Mouse (Mus musculus) inflammation-experienced regulatory T-cells, adult 6 months (primary cell): ENCODE results near the gene Ddah1. TPM values are rescaled to one million over a fixed set of nuclear protein-coding genes. Genes with fewer than 3 reads are reported as not detected.

Experiments used
- ATAC-seq: one replicate; pipeline ENCODE4 v1.8.0; 2017
- polyA plus RNA-seq, 3 experiments: library from polyadenylated mRNA; unstranded; fragments of 100-300 nt; shearing (Covaris generic); gene quantifications; one replicate each; pipeline ENCODE4 v1.2.1; 2017

Gene Ddah1
- polyA plus RNA-seq, 3 experiments from 2014 or later = 0.15 TPM; not detected in 2

GRCm38 (mm10) chr3:145768439-145768838 is 10.0 kb downstream of the Ddah1 start:
- ATAC-seq = no peak

- ATAC-seq = no peak
These were observed 14.9 kb downstream of the Ddah1 start for GRCm38 (mm10) chr3:145773384-145773783.

- no peak for ATAC-seq
These were observed 15.9 kb downstream of the Ddah1 start for GRCm38 (mm10) chr3:145774336-145774735.

DNA sequence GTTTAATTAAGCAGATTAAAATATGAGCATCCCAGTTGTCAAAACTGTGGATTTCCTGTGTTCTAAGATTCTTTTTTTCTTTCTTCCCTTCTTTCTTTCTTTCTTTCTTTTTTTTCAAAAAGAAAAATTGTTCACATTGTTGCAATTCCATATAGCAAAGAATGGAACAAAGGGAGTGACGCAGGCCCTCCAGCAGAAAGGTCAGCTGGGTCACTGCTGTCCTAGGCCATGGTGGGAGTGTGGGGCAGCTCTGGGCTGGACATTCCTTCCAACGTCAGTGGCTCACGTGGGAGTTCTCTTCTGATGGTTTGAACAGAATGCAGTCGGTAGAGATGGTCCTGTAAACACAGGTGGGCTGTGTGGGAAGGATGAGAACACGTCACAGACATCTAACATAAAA is 16.8 kb downstream of the Ddah1 start:
- no peak for ATAC-seq

DNA sequence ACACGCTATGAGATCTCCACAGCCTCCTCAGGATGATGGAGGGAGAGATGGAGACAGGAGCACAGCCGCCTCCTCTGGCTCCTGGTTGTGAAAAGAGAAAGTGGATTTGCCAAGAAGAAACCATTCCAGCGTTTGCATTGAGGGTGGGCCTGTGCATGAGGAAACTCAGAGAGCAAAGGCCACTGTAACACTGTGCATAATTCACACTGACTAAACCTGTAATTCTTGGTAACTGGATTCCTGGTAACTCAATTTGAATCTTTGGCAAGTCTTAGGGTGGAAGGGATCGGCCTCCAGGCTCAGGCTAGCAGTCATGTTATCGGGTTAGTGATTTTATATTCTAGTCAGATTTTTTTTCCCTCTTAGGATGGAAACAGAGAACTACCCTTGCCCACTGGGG is 17.4 kb downstream of the Ddah1 start:
- ATAC-seq = no peak

- no peak for ATAC-seq
These were observed 18.5 kb downstream of the Ddah1 start for GRCm38 (mm10) chr3:145777006-145777405.

DNA sequence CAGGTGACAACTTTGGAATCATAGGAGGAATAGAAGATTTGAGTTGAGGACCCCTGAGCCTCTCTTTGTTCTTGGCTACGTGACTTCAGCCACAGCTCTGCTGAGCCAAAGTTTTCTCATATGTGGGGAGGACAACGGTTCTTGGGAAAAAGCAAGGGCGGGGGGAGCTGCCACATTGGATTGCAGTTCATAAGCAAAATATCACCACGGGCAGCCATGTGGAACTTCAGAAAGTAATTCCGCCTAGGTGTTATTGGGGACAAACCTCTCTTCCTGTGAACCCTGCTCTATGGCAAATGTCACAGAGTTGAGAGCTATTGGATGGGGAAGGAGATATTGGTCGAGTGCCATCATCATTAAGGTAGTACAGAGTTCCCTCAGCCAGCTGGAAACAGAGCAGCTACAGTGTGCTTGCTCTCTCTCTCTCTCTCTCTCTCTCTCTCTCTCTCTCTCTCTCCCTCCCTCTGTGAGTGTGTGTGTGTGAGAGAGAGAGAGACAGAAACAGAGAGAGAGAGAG is 20.0 kb downstream of the Ddah1 start:
- no peak for ATAC-seq

GRCm38 (mm10) chr3:145779279-145779973 is 21.0 kb downstream of the Ddah1 start:
- no peak for ATAC-seq

- no peak for ATAC-seq
These were observed 22.4 kb downstream of the Ddah1 start for GRCm38 (mm10) chr3:145780784-145781442.

- no peak for ATAC-seq
These were observed 26.8 kb downstream of the Ddah1 start for GRCm38 (mm10) chr3:145785244-145785643.

GRCm38 (mm10) chr3:145787303-145787702 is 28.8 kb downstream of the Ddah1 start:
- ATAC-seq = no peak

DNA sequence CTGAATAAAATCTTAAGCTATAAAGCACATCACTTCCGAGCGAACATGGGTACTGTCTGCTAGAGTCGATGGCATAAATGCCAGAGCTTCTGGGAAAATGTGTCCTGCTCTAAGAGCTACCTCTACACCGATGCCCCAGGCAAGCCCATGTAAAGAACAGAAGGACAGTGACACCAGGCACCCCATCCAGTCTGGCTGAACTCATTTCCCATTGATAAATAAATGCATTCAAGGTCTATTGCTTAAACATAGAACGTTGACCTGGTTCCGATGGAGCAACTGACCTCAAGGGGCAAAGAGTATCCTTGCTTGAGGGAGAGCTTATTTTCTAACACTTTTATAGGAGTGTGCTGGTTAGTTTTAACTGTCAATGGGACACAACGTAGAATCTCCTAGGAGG is 30.6 kb downstream of the Ddah1 start:
- no peak for ATAC-seq

- no peak for ATAC-seq
These were observed 31.8 kb downstream of the Ddah1 start for GRCm38 (mm10) chr3:145790233-145790632.

- ATAC-seq = no peak
These were observed 32.2 kb downstream of the Ddah1 start for GRCm38 (mm10) chr3:145790709-145791108.

GRCm38 (mm10) chr3:145794355-145794754 is 35.9 kb downstream of the Ddah1 start:
- no peak for ATAC-seq

- no peak for ATAC-seq
These were observed 37.4 kb downstream of the Ddah1 start for GRCm38 (mm10) chr3:145795896-145796295.

GRCm38 (mm10) chr3:145798042-145798441 is 39.6 kb downstream of the Ddah1 start:
- ATAC-seq = no peak

DNA sequence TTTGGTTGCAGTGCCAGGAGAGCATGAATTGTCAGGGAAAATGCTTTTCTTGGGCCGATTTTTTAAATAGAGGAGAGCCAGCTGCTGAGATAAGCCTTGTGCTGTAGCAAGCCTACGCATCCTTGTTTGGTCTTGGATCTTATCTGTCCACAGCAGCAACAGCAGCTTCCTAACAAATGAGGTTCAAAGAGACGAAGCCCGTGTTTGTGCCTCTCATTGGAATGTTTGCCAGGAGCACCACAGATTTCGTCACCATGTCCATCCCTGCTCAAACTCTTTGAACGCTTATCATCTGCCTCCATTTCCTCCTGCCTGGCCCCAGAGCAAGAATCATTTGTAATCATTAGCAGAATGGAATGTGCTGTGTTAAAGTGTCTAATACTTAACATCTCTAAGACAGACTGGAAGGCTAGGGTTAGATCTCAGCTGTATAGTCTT is 40.3 kb downstream of the Ddah1 start:
- ATAC-seq = no peak

DNA sequence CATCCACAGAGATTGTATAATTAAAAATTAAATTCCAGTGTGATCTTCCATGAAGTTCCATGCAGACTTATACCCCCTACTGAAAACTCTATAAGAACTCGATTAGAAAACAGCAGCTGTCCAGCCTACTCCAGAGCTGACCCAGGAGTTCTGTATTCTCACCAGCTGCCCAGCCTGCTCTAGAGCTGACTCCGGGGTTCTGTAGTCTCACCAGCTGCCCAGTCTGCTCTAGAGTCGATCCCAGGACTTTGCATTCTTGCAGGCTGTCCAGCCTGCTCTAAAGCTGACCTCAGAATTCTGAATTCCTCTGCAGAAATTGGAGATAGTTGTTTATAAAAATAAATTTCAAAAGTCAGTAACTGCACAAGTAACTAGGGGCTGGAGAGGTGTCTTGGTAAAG is 40.9 kb downstream of the Ddah1 start:
- ATAC-seq = no peak

- ATAC-seq = no peak
These were observed 43.6 kb downstream of the Ddah1 start for GRCm38 (mm10) chr3:145802106-145802505.

GRCm38 (mm10) chr3:145805848-145806247 is 47.4 kb downstream of the Ddah1 start:
- ATAC-seq = no peak

DNA sequence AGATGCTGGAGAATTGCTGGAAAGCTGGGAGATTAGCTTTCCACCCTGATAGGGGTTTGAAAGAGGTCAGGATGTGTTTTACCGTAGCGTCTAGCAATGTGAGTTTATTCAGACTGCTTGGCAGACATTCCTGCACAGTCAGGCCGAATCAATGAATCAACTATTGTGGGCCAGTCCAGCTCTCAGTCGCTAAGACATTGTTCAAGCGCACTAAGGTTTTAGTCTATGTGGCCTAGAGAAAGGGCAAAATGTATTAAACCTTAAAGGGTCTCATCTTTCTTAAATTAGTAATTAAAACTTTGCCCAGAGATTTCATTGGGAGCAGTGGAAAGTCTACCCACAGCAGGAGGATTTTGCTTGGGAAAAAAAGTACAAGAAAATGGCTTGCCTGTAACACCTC is 48.0 kb downstream of the Ddah1 start:
- ATAC-seq = no peak

DNA sequence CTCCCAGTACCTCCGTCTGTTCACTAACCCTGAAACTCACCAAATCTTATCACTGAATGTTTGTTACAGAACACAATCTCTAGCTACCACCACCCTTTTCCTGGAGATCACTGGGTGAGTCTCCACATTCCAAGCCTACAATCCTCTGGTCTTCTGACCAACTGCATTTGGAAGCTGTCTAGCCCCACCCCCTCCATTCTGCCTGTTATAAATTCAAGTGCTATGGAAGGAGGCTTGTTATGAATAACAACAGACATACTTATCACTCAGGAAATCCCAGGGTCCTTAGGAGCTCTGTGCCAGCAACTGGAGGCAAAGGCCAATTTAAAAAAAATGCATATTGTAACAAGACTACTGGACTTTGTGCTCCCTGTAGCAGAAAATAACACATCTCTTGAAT is 58.3 kb downstream of the Ddah1 start:
- no peak for ATAC-seq

- ATAC-seq = no peak
These were observed 58.8 kb downstream of the Ddah1 start for GRCm38 (mm10) chr3:145817276-145817675.
